Mouse (Mus musculus) forebrain, embryonic 14.5 days (tissue): ENCODE measurements around the gene Trabd. TPM values are rescaled to one million over a fixed set of nuclear protein-coding genes. Genes with fewer than 3 reads are reported as not detected.

ENCODE experiments used
- ATAC-seq: fragments of 200-750 bp; cut with Nextera tagmentation; 2 replicates; pipeline ENCODE4 v1.8.0; 2017; ENCODE audit warnings: mild to moderate bottlenecking, moderate library complexity
- DNase-seq: peaks from one replicate; pipeline ENCODE4 v3.0.0-alpha.2; 2015; ENCODE audit warnings: low spot score
- H3K27ac ChIP-seq: fragments of 300-500 bp; sonication (generic); 2 replicates; pipeline ENCODE4 v1.5.1; 2014; ENCODE audit warnings: low read depth, mild to moderate bottlenecking, control low read depth, low read length, moderate library complexity
- H3K27me3 ChIP-seq: fragments of 300-500 bp; sonication (generic); replicated peaks from 2 replicates; pipeline ENCODE4 v1.6.1; 2014; ENCODE audit warnings: low read length, control low read depth, mixed read lengths; ENCODE audit not compliant: control insufficient read depth, insufficient read depth
- H3K36me3 ChIP-seq: fragments of 300-500 bp; sonication (generic); 2 replicates; pipeline ENCODE4 v1.6.1; 2014; ENCODE audit warnings: low read length, control low read depth; ENCODE audit not compliant: control insufficient read depth, insufficient read depth
- H3K4me1 ChIP-seq: fragments of 300-500 bp; sonication (generic); 2 replicates; pipeline ENCODE4 v1.6.1; 2014; ENCODE audit warnings: antibody characterized with exemption, low read length, control low read depth; ENCODE audit not compliant: control insufficient read depth, insufficient read depth
- H3K4me2 ChIP-seq: fragments of 300-500 bp; sonication (generic); 2 replicates; pipeline ENCODE4 v1.6.1; 2014; ENCODE audit warnings: mild to moderate bottlenecking, control low read depth, low read length
- H3K4me3 ChIP-seq: fragments of 300-500 bp; sonication (generic); 2 replicates; pipeline ENCODE4 v1.5.1; 2014; ENCODE audit warnings: low read depth, low read length, control low read depth
- H3K9ac ChIP-seq: fragments of 300-500 bp; sonication (generic); 2 replicates; pipeline ENCODE4 v1.6.1; 2014; ENCODE audit warnings: mild to moderate bottlenecking, low read length, control low read depth, moderate library complexity
- H3K9me3 ChIP-seq: fragments of 300-500 bp; sonication (generic); replicated peaks from 2 replicates; pipeline ENCODE4 v1.6.1; 2016; ENCODE audit warnings: low read length, control low read depth, mixed read lengths; ENCODE audit not compliant: control insufficient read depth
- WGBS: fragments of 180-500 bp; shearing (Covaris S2); extraction: QIAGEN DNeasy Blood & Tissue Kit; methylation state at CpG from one replicate; pipeline ENCODE4 v1.1.7; 2014; 5-methylcytosine and 5-hydroxymethylcytosine counted together
- polyA plus RNA-seq: library from polyadenylated mRNA; unstranded; fragments of >200 nt; fragmentation: Nextera tagmentation; extraction: Ambion mirVana; gene quantifications from 2 replicates; pipeline ENCODE4 v1.2.1, GENCODE M21; 2014

The Trabd gene
- polyA plus RNA-seq, 1 experiment from 2014 or later = 39.7 TPM

DNA sequence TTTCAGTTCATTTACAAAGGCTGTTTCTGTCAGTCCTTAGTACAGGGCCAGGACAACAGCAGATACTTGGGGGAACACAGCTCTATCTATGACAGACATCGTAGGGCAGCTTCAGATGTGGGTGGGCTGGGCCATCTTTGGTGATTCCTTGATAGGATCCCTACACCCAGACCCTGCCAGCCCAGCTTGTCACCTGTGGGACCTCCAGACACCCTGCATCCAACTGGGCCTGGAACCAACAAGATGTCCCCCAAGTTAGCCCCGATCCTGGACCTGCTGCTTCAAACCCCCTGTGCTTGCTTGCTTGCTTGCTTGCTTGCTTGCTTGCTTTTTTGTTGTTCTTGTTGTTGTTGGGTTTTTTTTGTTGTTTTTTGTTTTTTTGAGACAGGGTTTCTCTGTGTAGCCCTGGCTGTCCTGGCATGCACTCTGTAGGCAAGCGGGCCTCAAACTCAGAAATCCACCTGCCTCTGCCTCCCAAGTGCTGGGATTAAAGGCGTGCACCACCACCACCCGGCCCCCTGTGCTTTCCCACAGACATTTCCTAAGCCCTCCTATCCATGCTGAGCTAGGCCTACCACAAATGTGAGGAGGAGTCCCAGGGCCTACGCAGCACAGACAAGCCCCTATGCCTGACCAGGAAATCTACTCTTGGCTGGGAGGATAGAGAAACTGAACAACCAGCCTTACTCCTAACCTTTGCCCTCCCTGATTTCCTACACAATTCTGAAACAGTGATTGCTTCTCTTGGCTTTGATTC is 13.0 kb upstream of the Trabd start:
- no peak overlapping the region for H3K27ac ChIP-seq
- no peak overlapping the region for H3K4me2 ChIP-seq
- no peaks in the 10 kb centered on the region for H3K36me3 ChIP-seq
- DNase-seq (no peak), ATAC-seq (no peak)
- no peaks in the 10 kb centered on the region for H3K27me3 ChIP-seq
- no peak overlapping the region for H3K4me3 ChIP-seq
- H3K4me1 ChIP-seq = peaks cover 9% of the 10 kb centered on the region
- H3K9ac ChIP-seq = no peak overlapping the region
- 89% methylated on average over 6 of the region's 6 CpGs for WGBS
- no peaks in the 10 kb centered on the region for H3K9me3 ChIP-seq

DNA sequence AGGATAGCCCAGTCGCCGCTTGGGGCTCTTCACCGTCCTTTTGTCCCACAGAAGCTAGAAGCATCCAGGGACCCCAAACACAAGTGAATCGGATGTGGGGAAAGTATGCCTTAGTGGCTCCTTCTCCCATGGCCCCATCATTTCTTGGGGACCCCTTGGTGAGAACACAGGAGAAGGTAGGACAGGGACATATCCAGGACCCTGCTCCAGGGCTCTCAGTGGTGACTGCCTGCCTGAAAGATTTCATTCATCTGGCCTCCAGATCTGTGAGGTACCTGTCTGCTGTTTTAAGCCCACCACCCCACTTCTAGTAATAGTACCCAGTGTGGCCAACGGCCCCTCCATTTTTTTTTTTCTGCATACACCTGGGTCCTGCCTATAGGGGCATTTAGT is 12.4 kb upstream of the Trabd start:
- no peak for ATAC-seq
- Histone ChIP-seq H3K4me2 (no peak overlapping the region), H3K4me1 (peaks cover 9% of the 10 kb centered on the region), H3K27me3 (0 out of 2 replicates have a peak, but pooled peaks cover 3% of the 10 kb centered on the region), H3K36me3 (no peaks in the 10 kb centered on the region), H3K9ac (no peak overlapping the region), H3K4me3 (no peak overlapping the region), H3K27ac (no peak overlapping the region), H3K9me3 (no peaks in the 10 kb centered on the region)
- 85% methylated on average over 5 of the region's 5 CpGs for WGBS
- no peak for DNase-seq

DNA sequence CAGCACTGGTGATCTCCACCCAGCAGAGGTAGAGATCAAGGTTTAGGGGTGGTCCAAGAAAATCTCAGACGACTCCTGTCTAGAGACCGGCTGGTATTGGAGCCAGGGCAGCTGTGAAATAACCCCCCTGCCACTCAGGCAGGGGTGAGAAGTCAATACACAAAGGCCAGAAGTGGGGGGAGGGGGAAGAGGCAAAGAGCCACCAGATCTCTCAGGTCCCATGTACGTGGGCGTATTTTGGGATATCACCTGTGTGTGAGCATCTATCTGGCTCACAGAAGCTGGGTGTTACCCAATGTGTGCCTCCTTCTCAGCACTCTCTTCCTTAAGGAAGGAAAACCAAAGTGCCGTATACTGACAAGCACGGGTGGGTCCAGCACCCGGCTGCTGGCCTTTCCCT is 11.9 kb upstream of the Trabd start:
- Histone ChIP-seq H3K27ac (no peak overlapping the region), H3K27me3 (0 out of 2 replicates have a peak, but pooled peaks cover 3% of the 10 kb centered on the region), H3K9ac (no peak overlapping the region), H3K9me3 (no peaks in the 10 kb centered on the region), H3K36me3 (0 out of 2 replicates have a peak, but pooled peaks cover 2% of the 10 kb centered on the region), H3K4me3 (no peak overlapping the region), H3K4me2 (no peak overlapping the region), H3K4me1 (peaks cover 9% of the 10 kb centered on the region)
- ATAC-seq (no peak), DNase-seq (no peak)
- WGBS = 87% methylated on average over 7 of the region's 7 CpGs

DNA sequence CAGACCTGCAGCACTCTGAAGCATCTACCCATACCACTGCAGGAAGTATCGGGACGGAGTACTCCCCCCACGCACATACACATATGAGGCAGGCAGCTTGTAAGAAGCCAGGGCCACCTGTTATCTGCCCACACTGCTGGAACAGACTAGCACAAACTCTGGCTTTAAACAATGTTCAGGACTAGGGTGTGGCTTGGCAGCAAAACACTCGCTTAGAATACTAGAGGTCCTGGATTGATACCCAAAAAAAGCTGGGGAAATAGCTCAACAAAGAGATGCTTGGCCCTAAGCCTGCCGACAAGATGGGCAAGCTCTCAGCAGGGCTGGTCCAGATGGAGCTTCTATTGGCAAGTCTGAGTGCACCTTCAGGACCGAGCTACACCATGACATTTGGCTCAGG is 11.4 kb upstream of the Trabd start:
- Histone ChIP-seq H3K27me3 (peaks cover 5% of the 10 kb centered on the region; the same call in 1 of the 2 replicates), H3K27ac (no peak overlapping the region), H3K9me3 (no peaks in the 10 kb centered on the region), H3K9ac (no peak overlapping the region), H3K4me1 (peaks cover 9% of the 10 kb centered on the region), H3K4me2 (no peak overlapping the region), H3K36me3 (0 out of 2 replicates have a peak, but pooled peaks cover 6% of the 10 kb centered on the region), H3K4me3 (no peak overlapping the region)
- DNase-seq = no peak
- 76% methylated on average over 6 of the region's 6 CpGs for WGBS
- no peak for ATAC-seq

DNA sequence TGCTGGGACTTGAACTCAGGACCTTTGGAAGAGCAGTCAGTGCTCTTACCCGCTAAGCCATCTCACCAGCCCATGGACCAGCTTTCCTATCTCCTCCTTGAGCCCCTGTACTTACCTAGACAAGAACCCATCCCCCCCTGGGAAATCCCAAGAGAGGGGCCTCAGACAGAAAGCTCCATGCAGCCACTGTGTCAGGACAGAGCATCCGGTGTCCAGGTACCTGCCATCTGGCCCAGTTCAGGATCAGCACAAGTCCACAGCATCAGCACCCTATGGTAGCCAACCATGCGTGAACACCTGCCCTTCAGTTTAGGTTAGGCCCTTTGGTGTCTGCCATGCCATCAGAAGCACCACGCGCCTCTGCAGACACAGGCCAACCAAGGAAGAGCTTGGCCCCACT is 10.0 kb upstream of the Trabd start:
- Histone ChIP-seq H3K4me3 (no peak overlapping the region), H3K36me3 (0 out of 2 replicates have a peak, but pooled peaks cover 12% of the 10 kb centered on the region), H3K9ac (no peak overlapping the region), H3K27me3 (peaks cover 9% of the 10 kb centered on the region; the same call in 1 of the 2 replicates), H3K4me2 (no peak overlapping the region), H3K4me1 (peaks cover 6% of the 10 kb centered on the region; the same call in 1 of the 2 replicates), H3K27ac (no peak overlapping the region), H3K9me3 (no peaks in the 10 kb centered on the region)
- 92% methylated on average over 5 of the region's 5 CpGs for WGBS
- DNase-seq = no peak
- no peak for ATAC-seq

DNA sequence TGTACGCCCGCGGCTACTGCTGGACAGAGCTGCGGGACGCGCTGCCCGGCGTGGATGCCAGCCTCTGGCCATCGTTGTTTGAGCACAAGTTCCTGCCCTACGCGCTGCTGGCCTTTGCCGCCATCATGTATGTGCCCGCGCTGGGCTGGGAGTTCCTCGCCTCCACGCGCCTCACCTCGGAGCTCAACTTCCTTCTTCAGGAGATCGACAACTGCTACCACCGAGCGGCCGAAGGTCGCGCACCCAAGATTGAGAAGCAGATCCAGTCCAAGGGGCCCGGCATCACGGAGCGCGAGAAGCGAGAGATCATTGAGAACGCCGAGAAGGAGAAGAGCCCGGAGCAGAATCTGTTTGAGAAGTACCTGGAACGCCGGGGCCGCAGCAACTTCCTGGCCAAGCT is 7.3 kb upstream of the Trabd start:
- DNase-seq = no peak
- WGBS = 50% methylated on average over 35 of the region's 35 CpGs
- ATAC-seq = no peak

DNA sequence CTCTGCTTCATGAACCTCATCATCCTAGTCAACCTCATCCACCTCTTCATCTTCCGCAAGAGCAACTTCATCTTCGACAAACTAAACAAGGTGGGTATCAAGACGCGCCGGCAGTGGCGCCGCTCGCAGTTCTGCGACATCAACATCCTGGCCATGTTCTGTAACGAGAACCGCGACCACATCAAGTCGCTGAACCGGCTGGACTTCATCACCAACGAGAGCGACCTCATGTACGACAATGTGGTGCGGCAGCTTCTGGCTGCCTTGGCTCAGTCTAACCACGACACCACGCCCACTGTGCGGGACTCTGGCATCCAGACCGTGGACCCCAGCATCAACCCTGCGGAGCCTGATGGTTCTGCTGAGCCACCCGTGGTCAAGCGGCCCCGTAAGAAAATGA is 6.7 kb upstream of the Trabd start:
- no peak overlapping the region for H3K9ac ChIP-seq
- H3K4me2 ChIP-seq = no peak overlapping the region
- DNase-seq (no peak), ATAC-seq (no peak)
- 45% methylated on average over 26 of the region's 26 CpGs for WGBS
- H3K4me1 ChIP-seq = no peaks in the 10 kb centered on the region
- peaks cover 9% of the 10 kb centered on the region; the same call in 1 of the 2 replicates for H3K27me3 ChIP-seq
- H3K36me3 ChIP-seq = 0 out of 2 replicates have a peak, but pooled peaks cover 13% of the 10 kb centered on the region
- no peak overlapping the region for H3K27ac ChIP-seq
- H3K4me3 ChIP-seq = no peak overlapping the region
- H3K9me3 ChIP-seq = no peaks in the 10 kb centered on the region

More for the DNA sequence above, 7.3 kb upstream of the Trabd start:
- Histone ChIP-seq H3K9me3 (no peaks in the 10 kb centered on the region), H3K36me3 (0 out of 2 replicates have a peak, but pooled peaks cover 13% of the 10 kb centered on the region), H3K9ac (no peak overlapping the region), H3K4me1 (no peaks in the 10 kb centered on the region), H3K27me3 (peaks cover 9% of the 10 kb centered on the region; the same call in 1 of the 2 replicates), H3K27ac (no peak overlapping the region), H3K4me3 (no peak overlapping the region), H3K4me2 (no peak overlapping the region)

DNA sequence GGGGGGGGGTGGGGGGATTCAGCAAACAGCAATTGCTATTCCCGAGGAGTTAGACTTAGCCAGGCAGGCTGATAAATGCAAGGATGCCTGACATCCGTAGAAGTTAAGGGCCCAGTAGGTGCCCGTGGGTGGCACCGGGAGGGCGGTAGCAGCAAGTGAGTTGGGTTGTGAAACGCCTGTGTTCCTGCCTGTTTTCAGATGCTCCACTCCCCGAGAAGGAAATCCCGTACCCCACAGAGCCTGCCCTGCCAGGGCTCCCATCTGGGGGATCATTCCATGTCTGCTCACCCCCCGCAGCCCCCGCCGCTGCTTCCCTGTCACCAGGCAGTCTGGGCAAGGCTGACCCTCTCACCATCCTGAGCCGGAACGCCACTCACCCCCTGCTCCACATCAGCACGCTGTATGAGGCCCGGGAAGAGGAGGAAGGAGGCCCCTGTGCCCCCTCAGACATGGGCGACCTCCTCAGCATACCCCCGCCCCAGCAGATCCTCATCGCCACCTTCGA is 5.5 kb upstream of the Trabd start:
- Histone ChIP-seq H3K9ac (no peak overlapping the region), H3K4me2 (no peak overlapping the region), H3K9me3 (no peaks in the 10 kb centered on the region), H3K27me3 (peaks cover 9% of the 10 kb centered on the region; the same call in 1 of the 2 replicates), H3K36me3 (0 out of 2 replicates have a peak, but pooled peaks cover 13% of the 10 kb centered on the region), H3K4me1 (no peaks in the 10 kb centered on the region), H3K4me3 (no peak overlapping the region), H3K27ac (no peak overlapping the region)
- DNase-seq (no peak), ATAC-seq (no peak)
- 87% methylated on average over 18 of the region's 19 CpGs for WGBS

DNA sequence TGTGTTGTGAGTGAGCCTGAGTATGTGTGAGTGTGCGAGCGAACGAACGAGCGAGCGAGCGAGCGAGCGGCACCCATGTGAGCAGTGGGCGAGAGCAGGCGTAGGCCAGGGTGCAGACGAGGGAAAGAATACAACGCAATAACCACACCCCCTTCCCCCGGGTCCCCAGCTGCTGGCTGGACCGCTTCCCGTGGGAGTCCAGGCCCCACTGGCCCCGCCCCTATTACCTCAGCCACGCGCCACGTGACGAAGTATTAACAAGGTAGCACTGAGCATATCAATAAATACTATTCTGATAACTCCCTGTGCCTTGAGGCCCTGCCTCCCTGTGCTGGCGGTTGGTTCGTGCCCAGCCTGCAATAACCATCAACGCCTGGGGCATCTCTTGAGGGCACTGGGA is 4.3 kb upstream of the Trabd start:
- Histone ChIP-seq H3K36me3 (0 out of 2 replicates have a peak, but pooled peaks cover 13% of the 10 kb centered on the region), H3K27me3 (peaks cover 9% of the 10 kb centered on the region; the same call in 1 of the 2 replicates), H3K4me2 (no peak overlapping the region), H3K4me3 (no peak overlapping the region), H3K27ac (no peak overlapping the region), H3K9me3 (no peaks in the 10 kb centered on the region), H3K4me1 (peaks cover 8% of the 10 kb centered on the region; the same call in 1 of the 2 replicates), H3K9ac (no peak overlapping the region)
- ATAC-seq = no peak
- DNase-seq = no peak
- 78% methylated on average over 24 of the region's 24 CpGs for WGBS
